Mouse (Mus musculus): ENCODE data around the gene Syt17. TPM values are rescaled to one million over a fixed set of nuclear protein-coding genes. Genes with fewer than 3 reads are reported as not detected.

Syt17 gene
- polyA plus RNA-seq, 1 experiment from 2014 or later: 5.5 TPM

Other genes with a start within 250 kb of the Syt17 start
- gene Smg1, start 204.6 kb downstream of the Syt17 start, polyA plus RNA-seq (2016; fragmentation: Nextera tagmentation; extraction: Ambion mirVana): 25.1 and 26.1 TPM in 2 replicates
- gene Itpripl2, start 43.8 kb upstream of the Syt17 start, polyA plus RNA-seq (2016; fragmentation: Nextera tagmentation; extraction: Ambion mirVana): 2.0 and 2.2 TPM in 2 replicates
- gene Coq7, start 85.1 kb upstream of the Syt17 start, polyA plus RNA-seq (2016; fragmentation: Nextera tagmentation; extraction: Ambion mirVana): 86.3 and 91.5 TPM in 2 replicates
- gene Tmc7, start 136.5 kb upstream of the Syt17 start, polyA plus RNA-seq (2016; fragmentation: Nextera tagmentation; extraction: Ambion mirVana): 9.1 and 10.4 TPM in 2 replicates
- 0.21 and 0.23 TPM in 2 replicates for gene Tmc5, start 149.1 kb upstream of the Syt17 start, polyA plus RNA-seq (2016; fragmentation: Nextera tagmentation; extraction: Ambion mirVana)

All from midbrain, embryonic 12.5 days (tissue).